Mouse (Mus musculus): ENCODE data around the gene Hoxd8. TPM values are rescaled to one million over a fixed set of nuclear protein-coding genes. Genes with fewer than 3 reads are reported as not detected.

Gene Hoxd8
- total RNA-seq, 2 experiments from 2014 or later: 43.9 to 55.4 TPM

DNA sequence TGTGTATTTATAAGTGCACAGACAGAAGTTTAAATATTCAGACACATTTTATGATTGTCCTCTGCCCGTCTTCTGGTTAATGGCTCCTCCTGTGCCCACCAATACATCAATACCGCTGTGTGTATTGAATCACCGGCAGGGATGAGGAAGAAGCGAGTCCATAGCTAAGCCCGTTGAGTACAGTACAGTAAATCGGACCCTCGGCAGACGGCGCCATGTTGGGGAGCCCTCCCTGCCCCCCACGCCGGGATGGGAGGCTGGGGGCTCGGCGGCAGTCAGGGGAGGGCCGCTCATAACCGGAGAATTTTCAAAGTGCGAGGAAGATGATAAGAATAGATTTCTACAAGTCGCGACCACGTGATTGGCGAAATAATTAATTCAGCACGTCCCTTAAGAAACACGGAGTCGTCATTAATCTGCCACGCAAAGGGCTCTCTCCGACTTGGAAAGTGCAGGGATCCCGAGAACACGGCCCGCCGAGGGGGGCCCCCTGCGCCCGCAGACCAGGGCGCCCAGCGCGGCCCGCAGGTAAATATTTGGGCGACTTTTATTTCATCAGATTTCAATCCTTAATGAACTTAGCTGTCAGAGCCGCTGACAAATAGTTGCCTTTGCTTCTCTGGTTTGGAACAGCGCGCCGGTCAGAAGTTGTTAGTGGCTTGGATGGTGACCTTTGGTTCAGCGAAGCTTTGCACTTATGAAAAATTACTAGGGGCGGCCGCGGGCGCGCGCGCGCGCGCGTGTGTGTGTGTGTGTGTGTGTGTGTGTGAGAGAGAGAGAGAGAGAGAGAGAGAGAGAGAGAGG lies 28.3 kb downstream of the Hoxd8 start:
- no peak for DNase-seq (ENCODE audit: low spot score in 2 of 2)

GRCm38 (mm10) chr2:74733317-74733661 lies 28.9 kb downstream of the Hoxd8 start:
- DNase-seq (ENCODE audit: low spot score in 2 of 2): no peak

GRCm38 (mm10) chr2:74733765-74734164 lies 29.4 kb downstream of the Hoxd8 start:
- no peak for DNase-seq (ENCODE audit: low spot score in 2 of 2)

DNA sequence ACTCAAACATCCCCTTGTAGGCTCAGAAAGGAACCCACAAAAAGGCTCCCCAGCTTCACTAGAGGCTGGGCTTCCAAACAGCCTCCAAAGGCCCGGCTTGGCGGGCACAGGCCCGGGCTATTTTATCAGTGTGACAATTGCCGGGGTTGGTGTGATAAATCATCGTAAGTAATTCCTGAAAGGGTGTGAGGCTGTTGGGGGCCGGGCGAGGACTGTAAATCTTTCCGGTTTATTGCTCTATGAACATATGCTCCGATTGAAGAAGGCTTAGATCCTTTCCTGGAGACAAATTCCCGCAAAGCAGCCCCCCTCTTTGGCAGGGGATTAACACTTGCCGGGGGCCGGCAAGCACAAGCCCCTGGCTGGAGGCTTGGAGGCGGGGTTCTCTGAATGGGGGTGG lies 30.0 kb downstream of the Hoxd8 start:
- no peak for DNase-seq (ENCODE audit: low spot score in 2 of 2)

GRCm38 (mm10) chr2:74734996-74735811 lies 30.8 kb downstream of the Hoxd8 start:
- no peak for DNase-seq (ENCODE audit: low spot score in 2 of 2)

DNA sequence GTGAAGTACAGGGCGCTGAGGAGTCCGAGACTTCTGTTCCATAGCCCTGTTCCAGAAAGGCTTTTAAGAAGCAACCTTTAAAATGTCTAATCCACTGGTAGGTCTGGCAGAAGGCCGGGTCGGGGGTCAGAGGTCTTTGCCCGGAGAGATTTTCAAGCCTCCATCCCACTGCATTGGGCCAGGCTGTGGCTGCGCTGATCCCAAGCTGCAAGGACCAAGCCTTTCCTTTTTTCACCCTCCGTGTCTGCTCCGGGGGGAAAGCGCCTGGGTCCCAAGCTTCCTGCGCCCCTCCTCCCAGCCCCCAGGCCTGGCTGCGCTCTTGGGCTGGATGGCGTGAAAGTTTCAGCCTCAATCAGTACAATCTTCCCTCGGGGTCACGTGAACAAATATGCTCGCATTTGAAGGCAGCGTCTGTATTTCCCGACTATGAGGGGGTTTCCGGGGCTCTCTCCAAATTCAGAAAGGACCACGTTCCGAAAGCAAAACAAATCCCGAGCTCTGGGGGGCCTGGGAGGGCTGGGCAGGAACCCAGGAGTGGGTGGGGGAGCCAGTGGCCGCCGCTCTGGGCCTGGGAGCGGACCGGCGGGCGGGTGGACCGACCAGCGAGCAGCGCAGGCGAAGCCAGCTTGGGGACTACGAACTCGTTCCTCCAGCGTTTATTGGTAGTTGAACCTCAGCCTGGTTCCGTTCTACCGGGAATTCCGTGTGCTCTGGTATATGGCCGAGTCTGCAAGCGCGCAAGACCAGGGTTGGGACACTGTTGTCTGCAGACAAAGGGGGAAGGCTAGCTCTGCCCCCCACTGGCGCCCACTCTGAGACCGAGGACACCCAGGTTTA lies 31.7 kb downstream of the Hoxd8 start:
- DNase-seq (ENCODE audit: low spot score in 2 of 2): no peak

DNA sequence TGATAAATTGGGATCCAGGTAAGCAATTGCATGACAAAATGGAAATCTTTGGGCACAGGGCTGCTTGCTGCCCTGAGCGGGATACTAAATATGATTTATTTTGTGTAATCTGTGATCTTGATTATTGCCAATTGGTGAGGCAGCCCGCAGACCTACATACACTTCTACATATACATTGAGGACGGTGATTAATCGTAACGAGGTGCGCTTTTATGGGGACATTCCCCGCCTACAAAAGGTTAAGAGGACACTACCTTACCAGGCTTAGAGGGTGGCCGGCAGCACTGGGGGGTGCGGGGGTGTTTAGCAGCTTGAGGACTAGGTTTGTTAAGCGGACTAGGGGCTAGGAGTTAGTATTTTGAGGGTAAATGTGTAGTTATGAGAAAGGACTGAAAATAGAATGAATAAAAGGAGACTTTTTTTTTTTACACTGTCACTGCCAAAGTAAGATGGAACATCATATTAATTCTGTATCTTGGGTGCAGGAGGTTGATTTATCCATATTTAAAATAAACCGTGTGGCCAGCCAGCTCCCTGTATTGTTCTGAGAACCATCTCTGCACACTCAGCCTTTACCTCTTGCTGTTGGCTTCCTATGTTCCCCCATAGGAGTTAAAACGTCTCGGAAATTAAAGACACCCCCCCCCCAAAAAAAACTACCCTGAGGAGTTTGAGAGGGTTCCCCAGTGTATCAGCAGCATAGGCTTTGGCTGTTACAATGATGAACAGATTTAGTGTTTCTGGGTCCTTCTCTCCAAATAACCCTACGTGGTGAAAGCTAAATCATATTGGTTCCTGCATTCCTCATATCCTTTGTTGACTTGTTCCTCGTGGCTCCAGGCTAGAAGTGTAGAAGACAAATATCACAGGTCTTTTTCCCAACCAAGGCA lies 32.5 kb downstream of the Hoxd8 start:
- no peak for DNase-seq (ENCODE audit: low spot score in 2 of 2)

DNA sequence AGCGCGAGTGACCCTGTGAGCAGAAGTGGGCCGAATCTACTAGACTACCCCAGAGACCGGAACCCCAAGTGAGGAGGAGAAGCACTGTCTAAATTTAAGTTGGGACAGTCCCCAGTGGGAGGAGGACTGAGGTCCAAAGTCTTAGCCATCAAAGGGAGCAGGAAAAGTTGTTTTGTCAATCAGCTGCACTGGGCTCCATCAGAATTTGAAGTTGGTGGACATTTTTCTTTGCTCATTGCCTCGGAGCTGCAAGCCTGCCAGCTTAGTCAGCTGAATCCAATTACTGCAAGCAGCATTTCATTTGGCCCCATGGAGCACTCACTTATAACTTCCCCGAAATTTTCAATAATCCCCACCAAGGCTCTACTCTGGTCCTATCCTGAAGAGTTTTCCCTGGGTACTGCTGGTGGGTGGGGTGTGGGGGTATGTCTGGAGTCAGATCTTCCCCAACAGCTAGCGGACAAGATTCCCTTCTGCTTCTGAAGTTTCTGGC lies 33.2 kb downstream of the Hoxd8 start:
- no peak for DNase-seq (ENCODE audit: low spot score in 2 of 2)

DNA sequence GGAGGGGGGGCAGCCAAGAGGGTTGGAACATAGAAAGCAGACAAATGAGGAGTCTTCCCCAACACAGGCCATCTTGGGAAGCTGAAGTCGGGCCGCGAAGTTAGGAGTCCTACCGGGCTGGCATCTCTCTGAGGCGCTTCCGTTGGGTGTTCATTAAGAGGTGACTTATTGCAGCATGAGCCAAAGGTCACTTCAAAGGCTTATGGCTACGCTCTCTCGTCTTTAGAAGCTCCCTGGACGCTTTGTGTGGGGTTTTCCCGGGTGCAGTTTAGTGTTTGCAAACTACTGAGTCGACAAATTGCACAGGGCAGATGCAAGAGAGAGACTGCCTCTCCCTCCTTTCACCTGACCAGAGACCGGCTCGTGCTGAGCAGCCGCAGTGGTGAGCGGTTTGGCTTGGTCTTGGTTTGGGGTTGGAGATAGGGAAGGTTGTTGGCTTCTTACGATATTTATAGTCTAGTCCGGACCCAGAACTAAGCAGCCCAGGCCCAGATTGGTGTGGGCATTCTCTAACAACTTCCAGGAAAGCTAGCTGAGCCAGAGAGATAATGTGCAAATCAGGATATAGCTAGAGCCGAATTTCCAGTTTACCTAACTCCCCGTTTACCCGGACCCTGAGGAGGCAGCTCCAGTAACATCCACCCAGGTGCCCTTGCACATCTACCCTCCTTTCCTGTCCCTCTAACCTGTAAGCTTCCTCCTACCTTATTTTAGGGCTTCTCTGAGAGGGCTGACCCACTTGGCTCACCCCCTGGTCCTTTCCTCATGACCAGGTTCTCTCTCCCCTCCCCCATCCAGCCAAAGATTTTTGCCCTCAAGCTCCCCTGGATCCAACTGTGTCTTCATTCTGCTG lies 34.4 kb downstream of the Hoxd8 start:
- no peak for DNase-seq (ENCODE audit: low spot score in 2 of 2)

DNA sequence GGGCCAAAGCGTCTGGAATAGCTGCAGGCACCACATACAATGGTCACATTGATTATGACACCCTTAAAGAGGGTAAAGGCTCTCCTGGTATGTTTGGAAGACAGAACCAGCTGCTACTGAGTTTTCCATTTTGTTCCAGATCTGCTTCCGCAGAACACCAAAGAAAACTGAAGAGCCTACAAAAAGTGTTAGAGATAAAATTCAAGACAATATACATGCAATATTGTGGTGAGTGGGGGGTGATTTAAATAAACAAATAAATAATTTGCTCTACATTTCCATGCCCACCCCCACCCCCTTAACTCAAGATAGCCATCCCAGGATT lies 35.0 kb downstream of the Hoxd8 start:
- DNase-seq (ENCODE audit: low spot score in 2 of 2): no peak

DNA sequence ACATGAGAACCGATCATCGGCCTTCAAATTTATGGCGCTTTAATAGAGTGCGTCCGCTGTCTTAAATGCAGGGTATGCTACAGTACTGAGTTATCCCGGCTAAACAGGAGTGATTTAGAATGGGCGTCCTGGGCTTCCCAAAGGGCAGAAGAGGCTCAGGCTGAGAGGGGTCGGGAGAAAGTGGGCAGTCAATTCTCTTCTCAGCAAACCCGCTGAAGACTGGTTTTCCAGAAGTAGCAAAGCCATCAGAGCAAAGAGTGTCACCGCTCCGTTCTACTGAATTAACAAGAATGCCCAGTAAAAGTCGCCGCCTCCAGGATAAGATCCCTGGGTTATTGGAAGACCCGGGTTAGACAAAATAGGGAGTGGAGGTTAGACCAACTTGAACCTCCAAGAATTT lies 35.5 kb downstream of the Hoxd8 start:
- DNase-seq (ENCODE audit: low spot score in 2 of 2): no peak

DNA sequence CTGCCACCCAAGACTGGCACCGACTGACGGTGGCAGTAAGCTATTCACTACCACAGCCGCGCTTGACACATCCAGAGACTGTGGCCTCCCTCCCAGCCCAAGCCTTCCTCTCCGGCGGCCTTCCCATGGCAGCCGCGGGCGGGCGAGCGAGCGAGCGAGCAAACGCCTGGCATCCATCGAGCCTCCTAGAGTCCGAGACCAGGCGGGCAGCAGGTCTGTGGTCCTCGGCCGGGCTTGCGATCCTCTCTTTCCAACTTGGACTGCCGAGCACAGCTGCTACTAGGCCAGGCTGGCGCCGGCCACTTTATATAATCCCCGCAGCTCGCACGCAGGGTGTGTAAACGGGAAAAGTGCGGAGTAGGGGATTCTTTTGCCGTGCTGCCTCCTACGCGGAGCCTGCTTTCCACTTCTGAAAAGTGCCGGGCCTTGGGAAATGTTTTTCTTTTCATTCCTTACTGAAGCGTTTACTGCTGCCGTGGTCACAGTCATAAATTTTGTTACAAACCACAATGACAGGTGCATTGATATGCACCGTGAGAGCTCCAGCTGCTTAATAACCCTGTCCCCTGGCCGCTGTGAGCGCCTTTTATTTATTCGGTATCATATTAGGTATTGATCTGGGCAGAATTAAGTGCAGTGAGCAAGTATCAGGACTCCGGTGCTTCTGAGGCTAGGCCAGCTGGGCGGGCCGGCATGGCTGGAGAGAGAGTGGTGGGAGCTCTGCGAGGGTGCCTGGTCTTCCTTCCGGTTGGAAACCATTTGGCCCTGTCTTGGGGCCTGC lies 36.1 kb downstream of the Hoxd8 start:
- no peak for DNase-seq (ENCODE audit: low spot score in 2 of 2)

DNA sequence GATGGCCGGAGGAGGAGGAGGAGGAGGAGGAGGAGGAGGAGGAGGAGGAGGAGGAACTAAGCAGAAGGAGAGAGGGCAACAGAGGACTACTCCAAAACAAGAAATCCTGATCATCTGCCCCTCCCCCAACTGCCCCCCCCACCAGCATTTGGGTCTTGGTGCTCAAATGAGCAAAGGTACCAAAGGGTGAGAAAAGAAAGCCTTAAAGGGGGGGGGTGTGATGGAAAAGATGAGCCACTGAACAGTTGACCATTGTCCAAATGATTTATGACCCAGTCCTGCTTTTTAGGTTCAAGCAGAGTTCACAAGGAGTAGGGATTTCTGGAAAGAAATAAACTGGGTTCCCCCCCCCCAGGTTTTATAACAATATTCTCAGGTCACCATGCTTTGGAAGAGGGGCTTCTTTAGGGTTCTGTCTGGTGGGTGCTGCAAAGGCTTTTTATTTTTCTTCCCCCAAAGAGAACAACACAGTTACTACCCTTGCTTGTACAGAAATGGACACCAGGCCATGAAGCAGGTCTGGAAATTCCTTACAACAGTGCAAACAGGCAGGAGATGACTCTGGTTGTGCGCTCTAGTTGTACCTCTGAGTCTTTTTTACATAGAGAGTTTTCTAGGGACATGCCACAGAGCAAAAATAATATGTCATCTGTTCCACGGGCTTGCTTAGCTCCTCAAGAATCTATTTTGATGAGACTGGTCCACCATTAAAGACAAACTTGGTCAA lies 37.0 kb downstream of the Hoxd8 start:
- DNase-seq (ENCODE audit: low spot score in 2 of 2): no peak

- DNase-seq (ENCODE audit: low spot score in 2 of 2): no peak
Measured at GRCm38 (mm10) chr2:74741979-74742277, 37.5 kb downstream of the Hoxd8 start.

DNA sequence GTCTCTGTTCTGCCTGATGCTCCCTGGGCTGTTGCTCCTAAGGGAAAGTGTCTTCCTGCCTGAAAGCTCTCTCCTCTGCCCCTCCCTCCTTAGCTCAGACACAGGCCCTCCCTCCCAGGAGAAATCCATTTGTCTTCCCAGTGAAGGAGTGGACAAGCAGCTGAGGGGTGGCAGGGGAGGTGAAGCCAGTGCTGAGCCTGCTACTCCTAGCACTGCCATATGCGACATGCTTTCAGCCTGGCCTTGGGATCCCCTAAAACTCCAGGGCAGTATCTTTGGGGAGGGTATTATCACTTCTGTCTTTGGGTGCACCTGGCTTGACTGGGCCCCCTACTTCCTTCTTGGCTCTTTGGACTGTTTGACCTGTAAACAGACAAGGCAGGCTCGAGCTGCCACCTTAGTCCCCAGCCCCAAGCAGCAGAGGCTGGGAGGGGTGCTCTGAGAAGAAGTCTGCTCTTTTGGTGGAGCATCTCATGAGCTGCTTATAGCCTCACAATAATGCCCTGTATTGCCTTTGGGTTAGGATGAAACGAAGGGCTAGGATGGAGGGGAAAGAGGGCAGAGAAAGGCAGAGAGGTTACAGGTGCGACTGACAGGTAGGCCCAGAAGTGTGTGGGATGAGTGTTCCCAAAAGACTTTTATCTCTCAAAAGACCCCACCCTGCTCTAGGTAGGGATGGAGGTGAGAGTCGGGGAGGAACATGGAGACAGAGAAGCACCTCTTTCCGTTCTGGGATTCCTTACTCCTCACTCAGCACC lies 41.3 kb downstream of the Hoxd8 start:
- DNase-seq (ENCODE audit: low spot score in 2 of 2): no peak

DNA sequence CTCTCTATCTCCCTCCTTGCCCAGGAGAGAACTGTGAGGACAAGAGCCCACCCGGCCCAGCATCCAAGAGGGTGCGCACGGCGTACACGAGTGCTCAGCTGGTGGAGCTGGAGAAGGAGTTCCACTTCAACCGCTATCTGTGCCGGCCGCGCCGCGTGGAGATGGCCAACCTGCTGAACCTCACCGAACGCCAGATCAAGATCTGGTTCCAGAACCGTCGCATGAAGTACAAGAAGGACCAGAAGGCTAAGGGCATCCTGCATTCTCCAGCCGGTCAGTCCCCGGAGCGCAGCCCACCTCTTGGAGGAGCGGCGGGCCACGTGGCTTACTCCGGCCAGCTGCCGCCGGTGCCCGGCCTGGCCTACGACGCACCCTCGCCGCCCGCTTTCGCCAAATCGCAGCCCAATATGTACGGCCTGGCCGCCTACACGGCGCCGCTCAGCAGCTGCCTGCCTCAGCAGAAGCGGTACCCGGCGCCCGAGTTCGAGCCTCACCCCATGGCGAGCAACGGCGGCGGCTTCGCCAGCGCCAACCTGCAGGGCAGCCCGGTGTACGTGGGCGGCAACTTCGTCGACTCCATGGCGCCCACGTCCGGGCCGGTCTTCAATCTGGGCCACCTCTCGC lies 42.0 kb downstream of the Hoxd8 start:
- DNase-seq (ENCODE audit: low spot score in 2 of 2): no peak

- no peak for DNase-seq (ENCODE audit: low spot score in 2 of 2)
Measured at GRCm38 (mm10) chr2:74747006-74747405, 42.6 kb downstream of the Hoxd8 start.

Measured in adrenal gland, postnatal 4 days (tissue).